Mouse (Mus musculus): ENCODE results near the gene Plpp2. TPM values are rescaled to one million over a fixed set of nuclear protein-coding genes. Genes with fewer than 3 reads are reported as not detected.

Plpp2 gene
- total RNA-seq (2021) = 1 to 10 TPM in 1 of 2 experiments, under 1 TPM in 1; 0.84 to 1.2 TPM
- long read RNA-seq, experiment 1 = 0 reads
- long read RNA-seq, experiment 2, partial matches to known transcripts = 0 of 2 reads
- long read RNA-seq, experiment 2, other reads (novel, unspliced or antisense) = 0 of 2 reads

- peak; percentile 46 for DNase-seq
These were observed at the start of gene Plpp2 for GRCm38 (mm10) chr10:79533126-79533911. Gene Plpp2, minus strand, starts transcription at chr10:79533796.

DNA sequence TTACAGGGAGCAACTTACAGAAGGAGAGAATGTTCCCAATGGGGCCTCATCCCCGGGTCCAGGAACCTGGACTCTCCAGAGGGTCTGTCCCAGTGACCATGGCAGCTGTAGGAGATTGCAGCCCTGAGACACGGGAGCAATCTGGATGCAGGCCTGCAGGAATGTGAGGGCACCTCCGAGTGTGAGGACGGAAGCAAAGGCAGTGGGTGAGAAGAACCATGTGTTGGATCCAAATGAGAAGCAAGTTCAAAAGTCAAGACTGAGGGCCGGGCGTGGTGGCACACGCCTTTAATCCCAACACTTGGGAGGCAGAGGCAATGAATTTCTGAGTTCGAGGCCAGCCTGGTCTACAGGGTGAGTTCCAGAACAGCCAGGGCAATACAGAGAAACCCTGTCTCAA, 47.9 kb upstream of the Plpp2 start:
- no peak for DNase-seq

DNA sequence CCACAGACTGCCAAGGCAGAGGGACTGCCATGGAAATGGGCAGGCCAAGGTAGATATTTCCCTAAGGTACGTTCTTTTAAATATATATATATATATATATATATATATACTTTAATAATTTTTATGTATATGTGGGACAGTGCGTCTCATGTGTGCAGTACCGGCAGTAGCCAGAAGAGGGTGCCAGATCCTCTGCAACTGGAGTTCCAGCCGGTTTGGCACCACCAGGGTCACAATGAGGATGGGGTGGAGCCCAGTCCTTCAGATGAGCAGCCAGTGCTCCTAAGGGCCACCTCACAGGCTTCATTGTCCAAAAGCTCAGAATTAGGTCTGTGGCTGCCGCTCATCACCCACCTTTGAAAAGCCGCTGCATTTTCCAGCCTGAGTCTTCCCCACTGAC, 47.2 kb upstream of the Plpp2 start:
- DNase-seq = no peak

DNA sequence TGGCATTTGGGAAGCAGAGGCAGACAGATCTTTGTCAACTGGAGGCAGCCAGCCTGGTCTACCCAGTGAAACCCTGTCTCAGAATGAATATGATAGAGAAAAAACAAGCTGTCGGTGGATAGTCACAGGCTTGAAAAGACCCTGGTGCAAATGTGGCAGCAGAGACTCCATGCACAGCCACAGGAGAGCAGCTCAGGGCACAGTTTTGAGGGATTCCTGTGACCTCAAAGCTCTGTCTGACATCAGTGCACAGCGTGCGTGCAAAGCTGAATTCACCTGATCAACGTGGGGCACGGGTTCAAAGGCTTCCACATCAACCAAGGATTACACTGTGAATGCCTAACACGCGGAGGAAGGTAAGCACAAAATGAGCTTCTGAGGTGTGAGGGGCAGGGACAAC, 46.8 kb upstream of the Plpp2 start:
- DNase-seq = no peak

GRCm38 (mm10) chr10:79579781-79580180, 46.2 kb upstream of the Plpp2 start:
- no peak for DNase-seq

- DNase-seq = no peak
These were observed 45.3 kb upstream of the Plpp2 start for GRCm38 (mm10) chr10:79578891-79579290.

GRCm38 (mm10) chr10:79578276-79578675, 44.7 kb upstream of the Plpp2 start:
- no peak for DNase-seq

- DNase-seq = no peak
These were observed 43.8 kb upstream of the Plpp2 start for GRCm38 (mm10) chr10:79577376-79577775.

DNA sequence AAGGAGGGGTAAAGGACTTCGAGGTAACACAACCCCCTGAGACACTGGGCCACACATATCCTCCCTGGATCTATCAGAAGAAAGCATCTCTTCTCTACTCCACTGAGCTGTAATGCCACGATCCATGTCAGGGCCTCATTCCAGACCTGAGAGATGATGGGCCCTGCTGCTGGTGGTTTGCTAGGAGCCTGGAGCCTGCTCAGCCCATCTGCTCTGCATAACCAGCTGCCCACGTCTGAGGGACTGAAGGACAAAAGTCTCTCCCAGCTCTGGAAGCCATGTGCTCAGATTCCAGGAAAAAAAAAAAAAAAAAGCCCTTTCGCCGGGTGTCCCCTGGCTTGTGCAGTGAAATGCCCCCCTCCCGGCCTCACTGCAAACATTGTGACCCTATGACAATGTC, 42.2 kb upstream of the Plpp2 start:
- no peak for DNase-seq

GRCm38 (mm10) chr10:79574796-79575195, 41.2 kb upstream of the Plpp2 start:
- no peak for DNase-seq

DNA sequence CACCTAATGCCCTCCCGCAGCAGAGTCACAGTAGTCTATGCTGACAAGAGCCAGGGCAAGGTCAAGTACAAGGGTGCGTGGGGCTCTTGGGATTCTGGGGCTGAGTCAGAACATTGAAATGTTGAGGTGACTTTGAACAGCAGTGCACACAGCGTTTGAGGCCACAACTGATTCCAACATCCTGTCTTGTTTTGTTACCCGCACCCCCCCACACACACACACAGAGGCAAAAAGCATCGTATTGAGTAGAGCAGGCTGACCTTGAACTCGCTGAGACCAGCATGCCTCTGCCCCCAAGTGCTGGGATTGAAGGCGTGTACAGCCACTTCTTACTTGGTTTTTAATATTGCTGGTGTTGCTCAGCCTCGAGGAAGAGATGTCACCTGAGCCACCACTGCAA, 40.8 kb upstream of the Plpp2 start:
- DNase-seq = no peak

DNA sequence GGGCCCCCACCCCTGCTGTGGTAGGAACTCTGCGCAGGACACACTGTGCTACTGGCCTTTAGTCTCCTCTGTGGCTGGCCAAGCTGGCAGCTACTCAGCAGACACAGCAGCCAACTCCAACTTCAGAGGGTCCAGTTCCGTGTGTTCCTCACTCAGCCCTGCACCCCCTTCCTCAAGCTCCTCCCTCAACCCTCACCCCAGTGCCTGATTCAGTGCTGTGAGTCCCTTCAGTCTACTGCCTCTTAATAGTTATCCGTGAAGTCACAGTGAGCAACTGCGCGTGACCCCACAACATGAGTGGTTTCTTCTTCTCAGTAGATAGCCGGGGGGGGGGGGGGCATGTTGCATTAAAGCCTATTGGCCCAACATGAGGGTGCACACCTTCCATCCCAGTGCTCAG, 40.0 kb upstream of the Plpp2 start:
- DNase-seq = peak; percentile 3

DNA sequence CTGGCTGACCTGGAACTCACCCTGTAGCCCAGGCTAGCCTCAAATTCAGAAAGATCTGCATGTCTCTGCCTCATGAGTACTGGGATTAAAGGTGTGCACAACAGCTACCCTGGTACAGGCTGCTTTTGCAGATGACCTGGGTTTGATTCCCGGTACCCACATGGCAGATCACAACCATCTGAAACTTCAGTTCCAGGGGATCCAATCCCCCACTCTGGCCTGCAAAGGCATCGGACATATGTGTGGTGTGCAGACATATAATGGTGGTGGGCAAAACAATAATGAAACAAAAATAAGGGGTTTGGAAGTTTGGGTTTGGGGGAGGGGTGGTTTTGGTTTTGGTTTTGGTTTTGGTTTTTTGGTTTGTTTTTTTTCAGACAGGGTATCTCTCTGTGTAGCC, 37.7 kb upstream of the Plpp2 start:
- no peak for DNase-seq

- DNase-seq = no peak
These were observed 36.3 kb upstream of the Plpp2 start for GRCm38 (mm10) chr10:79569921-79570320.

GRCm38 (mm10) chr10:79559716-79560115, 26.1 kb upstream of the Plpp2 start:
- no peak for DNase-seq

GRCm38 (mm10) chr10:79557496-79557895, 23.9 kb upstream of the Plpp2 start:
- DNase-seq = no peak

- DNase-seq = no peak
These were observed 23.4 kb upstream of the Plpp2 start for GRCm38 (mm10) chr10:79556951-79557350.

DNA sequence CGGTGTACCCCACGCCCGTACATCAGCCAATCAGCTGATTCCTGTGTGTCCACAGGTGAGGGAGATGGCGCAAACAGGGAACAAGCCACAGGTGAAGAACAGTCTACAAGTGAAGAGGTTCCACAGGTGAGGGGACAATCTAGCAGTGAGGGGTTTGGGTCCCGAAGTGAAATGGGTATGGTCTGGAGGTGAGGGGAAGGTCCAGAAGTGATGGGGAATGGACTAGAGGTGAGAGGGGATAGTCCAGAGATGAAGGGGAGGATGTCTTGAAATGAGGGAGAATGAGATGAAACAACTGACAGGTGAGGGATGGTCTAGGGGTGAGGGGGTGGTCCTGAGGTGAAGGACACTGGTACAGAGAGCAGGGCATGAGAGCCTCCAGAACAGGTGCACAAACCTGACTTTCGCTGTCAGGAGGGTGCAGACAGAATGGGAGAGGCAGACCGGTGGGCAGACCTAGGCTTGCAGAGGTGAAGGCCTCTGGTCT, 21.7 kb upstream of the Plpp2 start:
- no peak for DNase-seq

GRCm38 (mm10) chr10:79554330-79555237, 21.0 kb upstream of the Plpp2 start, which contains the start of gene Mier2:
Gene Mier2, minus strand, starts transcription at chr10:79555199.
- DNase-seq = peak; percentile 78

- DNase-seq = no peak
These were observed 20.1 kb upstream of the Plpp2 start for GRCm38 (mm10) chr10:79553691-79554090.

- no peak for DNase-seq
These were observed 19.6 kb upstream of the Plpp2 start for GRCm38 (mm10) chr10:79553176-79553575.

DNA sequence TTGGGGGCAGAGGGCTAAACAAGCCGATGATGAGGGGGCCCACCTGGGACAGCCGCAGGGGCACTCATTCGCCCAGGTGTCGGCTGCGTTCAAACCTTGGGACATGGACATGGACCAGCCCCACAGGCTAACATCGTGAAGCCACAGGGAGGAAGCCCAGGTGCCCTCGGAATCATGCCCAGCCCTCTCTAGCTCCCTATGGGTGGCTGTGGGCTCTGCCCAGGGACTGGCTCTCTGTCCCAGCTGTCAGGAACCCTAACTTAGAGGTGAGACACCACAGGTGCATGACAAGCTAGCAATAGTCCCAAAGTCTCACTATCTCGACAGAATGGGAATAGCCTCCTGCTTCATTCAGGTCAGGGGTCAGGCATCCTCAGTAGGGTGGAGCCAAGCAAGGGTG, 18.9 kb upstream of the Plpp2 start:
- DNase-seq = no peak

GRCm38 (mm10) chr10:79550366-79550765, 16.8 kb upstream of the Plpp2 start:
- DNase-seq = no peak
